Mouse (Mus musculus) erythroblast, embryonic 14.5 days (primary cell): ENCODE data around the gene Frmd4a. TPM values are rescaled to one million over a fixed set of nuclear protein-coding genes. Genes with fewer than 3 reads are reported as not detected.

ENCODE experiments used
- H3K27me3 ChIP-seq: 2 replicates; pipeline ENCODE4 v1.6.1; 2012; ENCODE audit warnings: inconsistent platforms; ENCODE audit not compliant: control insufficient read depth
- H3K36me3 ChIP-seq: 2 replicates; pipeline ENCODE4 v1.6.1; 2012; ENCODE audit warnings: mild to moderate bottlenecking, inconsistent platforms; ENCODE audit not compliant: control insufficient read depth
- H3K4me1 ChIP-seq: 2 replicates; pipeline ENCODE4 v1.6.1; 2012; ENCODE audit warnings: inconsistent platforms; ENCODE audit not compliant: control insufficient read depth
- H3K4me3 ChIP-seq: replicated peaks from 2 replicates; pipeline ENCODE3; 2012; ENCODE audit warnings: moderate library complexity, mild to moderate bottlenecking, inconsistent platforms
- H3K9me3 ChIP-seq: 2 replicates; pipeline ENCODE4 v1.6.1; 2012; ENCODE audit warnings: low read length, inconsistent platforms, mixed read lengths; ENCODE audit not compliant: control insufficient read depth
- GATA1 ChIP-seq: IDR thresholded peaks from 2 replicates; pipeline ENCODE4 v1.6.1; 2012; ENCODE audit warnings: low read length, inconsistent platforms, mixed read lengths
- TAL1 ChIP-seq: IDR thresholded peaks from 3 replicates; pipeline ENCODE4 v1.6.1; 2012; ENCODE audit warnings: low read length, inconsistent platforms, mixed read lengths
- polyA plus RNA-seq: library from polyadenylated mRNA; stranded (reverse); fragments of >175 nt; gene quantifications from 2 replicates; pipeline ENCODE4 v1.2.3, GENCODE M21; 2012

Frmd4a gene
- polyA plus RNA-seq, 1 experiment = 5.0 TPM

DNA sequence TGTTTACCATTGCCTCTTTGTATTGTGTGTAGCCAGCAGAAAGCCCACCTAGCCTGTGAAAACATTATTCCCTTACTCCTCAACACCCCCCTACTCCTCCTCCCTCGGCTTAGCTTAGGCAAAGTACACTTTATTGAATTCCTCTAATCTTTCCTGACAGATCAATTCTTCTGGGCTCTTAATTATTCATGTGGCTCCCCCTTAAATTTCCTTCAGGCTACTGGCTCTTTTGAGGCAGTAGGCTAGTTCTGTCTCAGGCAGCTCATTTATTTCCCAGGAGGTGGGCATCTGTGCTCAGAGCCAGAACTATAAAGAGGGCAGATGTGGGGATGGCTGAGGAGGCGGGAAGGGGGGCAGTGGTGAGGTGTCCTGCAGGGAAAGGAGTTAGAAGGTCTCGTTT, 24.5 kb downstream of the Frmd4a start:
- Histone ChIP-seq H3K4me1 (no peaks in the 10 kb centered on the region), H3K9me3 (no peaks in the 10 kb centered on the region), H3K4me3 (no peak overlapping the region), H3K36me3 (no peaks in the 10 kb centered on the region), H3K27me3 (no peaks in the 10 kb centered on the region)
- TF ChIP-seq GATA1 (no peak), TAL1 (no peak)

DNA sequence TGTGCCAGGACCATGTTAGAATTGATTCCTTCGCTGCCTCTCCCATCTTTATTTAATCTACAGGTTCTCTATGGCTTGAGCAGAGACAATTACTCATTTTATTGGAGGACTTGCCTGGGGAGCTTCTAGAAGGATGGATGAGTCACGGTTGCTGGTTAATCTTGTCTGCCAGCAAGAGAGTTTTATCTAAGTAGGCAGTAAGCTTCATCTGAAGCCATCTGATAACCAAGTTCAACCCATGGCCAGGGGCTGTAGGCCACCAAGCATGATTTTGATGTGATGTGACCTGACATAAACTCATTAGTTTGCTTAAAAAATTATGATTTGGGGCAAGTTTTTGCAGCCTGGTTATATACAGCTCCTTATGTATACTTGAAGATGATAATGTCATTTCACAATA, 38.0 kb downstream of the Frmd4a start:
- Histone ChIP-seq H3K4me1 (no peaks in the 10 kb centered on the region), H3K4me3 (no peak overlapping the region), H3K9me3 (no peaks in the 10 kb centered on the region)

GRCm38 (mm10) chr2:4060675-4061074, 43.2 kb downstream of the Frmd4a start:
- TF ChIP-seq GATA1 (no peak), TAL1 (no peak)
- Histone ChIP-seq H3K9me3 (no peaks in the 10 kb centered on the region), H3K27me3 (no peaks in the 10 kb centered on the region), H3K36me3 (no peaks in the 10 kb centered on the region), H3K4me1 (no peaks in the 10 kb centered on the region), H3K4me3 (no peak overlapping the region)

More for the DNA sequence above, 38.0 kb downstream of the Frmd4a start:
- TF ChIP-seq GATA1 (no peak), TAL1 (no peak)
- H3K27me3 ChIP-seq = no peaks in the 10 kb centered on the region
- H3K36me3 ChIP-seq = no peaks in the 10 kb centered on the region

DNA sequence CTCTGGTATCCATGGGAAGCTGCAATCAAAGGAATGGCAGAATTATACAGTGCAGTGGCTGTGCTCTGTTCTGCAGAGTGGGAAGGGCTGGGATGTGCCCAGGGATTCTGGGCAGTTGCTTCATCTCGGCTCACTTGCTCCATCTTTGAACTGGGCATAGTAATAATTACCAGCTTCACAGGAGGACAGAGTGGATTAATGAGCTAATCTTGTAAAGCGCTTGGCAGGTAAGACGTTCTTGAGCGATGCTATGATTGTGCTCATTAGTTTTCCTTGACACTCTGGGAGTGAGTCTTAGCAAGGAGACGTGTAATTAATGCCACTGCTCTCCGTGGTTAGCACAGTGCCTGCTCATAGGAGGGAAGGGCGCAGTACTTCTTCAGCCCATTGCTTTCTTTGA, 54.3 kb downstream of the Frmd4a start:
- no peak for TF ChIP-seq TAL1
- no peak for TF ChIP-seq GATA1
- H3K4me3 ChIP-seq = no peak overlapping the region

GRCm38 (mm10) chr2:4083877-4084276, 66.4 kb downstream of the Frmd4a start:
- no peaks in the 10 kb centered on the region for H3K9me3 ChIP-seq
- TF ChIP-seq TAL1 = no peak
- TF ChIP-seq GATA1 = no peak
- no peaks in the 10 kb centered on the region for H3K4me1 ChIP-seq
- no peak overlapping the region for H3K4me3 ChIP-seq
- no peaks in the 10 kb centered on the region for H3K36me3 ChIP-seq
- no peaks in the 10 kb centered on the region for H3K27me3 ChIP-seq

More for the DNA sequence above, 54.3 kb downstream of the Frmd4a start:
- Histone ChIP-seq H3K27me3 (no peaks in the 10 kb centered on the region), H3K4me1 (no peaks in the 10 kb centered on the region), H3K36me3 (no peaks in the 10 kb centered on the region), H3K9me3 (no peaks in the 10 kb centered on the region)

DNA sequence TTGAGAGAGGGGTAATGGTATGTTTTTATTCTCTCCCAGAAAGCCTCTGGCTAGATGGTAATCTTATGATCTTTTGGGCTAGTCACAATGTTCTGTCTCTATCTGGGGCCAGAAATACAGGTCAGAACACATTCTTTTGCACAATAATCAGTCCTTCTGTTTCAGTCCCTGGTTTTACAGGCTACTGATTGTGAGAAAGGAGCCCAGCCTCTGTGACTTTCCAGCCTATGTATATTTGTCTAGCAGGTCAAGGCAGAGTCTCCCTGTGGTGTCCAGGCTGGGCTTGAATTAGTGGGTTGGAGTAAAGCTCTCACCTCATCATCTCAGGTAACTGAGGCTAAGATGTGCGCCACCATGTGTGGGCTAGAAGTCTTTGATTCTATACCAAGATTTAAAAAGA, 80.1 kb downstream of the Frmd4a start:
- Histone ChIP-seq H3K4me3 (no peak overlapping the region), H3K27me3 (no peaks in the 10 kb centered on the region), H3K36me3 (no peaks in the 10 kb centered on the region), H3K9me3 (no peaks in the 10 kb centered on the region), H3K4me1 (no peaks in the 10 kb centered on the region)
- TF ChIP-seq GATA1 (no peak), TAL1 (no peak)

DNA sequence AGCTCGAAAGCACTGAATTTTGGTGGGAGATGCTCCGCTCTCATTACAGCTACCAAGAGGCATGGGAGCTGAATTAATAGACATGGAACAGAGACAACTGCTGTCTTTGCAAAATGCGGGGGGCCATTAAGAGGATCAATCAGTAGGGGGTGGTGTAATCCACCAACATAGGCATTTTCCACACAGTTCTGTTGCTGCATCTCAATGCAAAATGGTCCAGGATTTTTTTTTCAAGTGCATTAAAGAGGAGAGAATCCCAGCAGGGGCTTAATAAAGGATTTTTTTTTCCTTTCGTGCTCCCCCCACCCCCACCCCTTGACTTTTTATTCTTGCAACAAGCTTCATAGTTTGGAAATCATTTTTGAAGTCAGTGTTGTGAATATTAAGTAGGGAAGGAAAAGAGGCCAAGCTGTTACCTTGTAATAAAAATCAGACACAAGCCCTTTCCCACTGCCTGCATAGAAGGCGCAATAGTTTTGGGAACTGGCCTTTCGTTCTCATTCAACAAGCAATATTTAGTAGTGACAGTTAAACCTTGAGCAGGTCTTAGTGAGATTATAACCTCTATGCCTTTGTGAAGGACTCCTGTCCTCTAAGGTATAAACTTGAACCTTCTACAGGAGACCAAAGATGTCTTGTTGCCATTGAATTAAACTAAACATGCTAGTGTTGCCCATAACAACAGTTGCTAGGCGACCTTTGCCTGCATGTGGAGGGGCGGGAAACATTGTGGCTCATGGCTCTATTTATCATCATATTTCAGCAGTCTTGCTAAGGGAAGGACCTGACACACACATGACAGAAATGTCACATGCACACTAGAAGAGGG, 81.6 kb downstream of the Frmd4a start:
- H3K9me3 ChIP-seq = no peaks in the 10 kb centered on the region
- H3K36me3 ChIP-seq = no peaks in the 10 kb centered on the region
- H3K27me3 ChIP-seq = no peaks in the 10 kb centered on the region
- H3K4me3 ChIP-seq = no peak overlapping the region
- no peak for TF ChIP-seq TAL1
- no peak for TF ChIP-seq GATA1
- no peaks in the 10 kb centered on the region for H3K4me1 ChIP-seq

DNA sequence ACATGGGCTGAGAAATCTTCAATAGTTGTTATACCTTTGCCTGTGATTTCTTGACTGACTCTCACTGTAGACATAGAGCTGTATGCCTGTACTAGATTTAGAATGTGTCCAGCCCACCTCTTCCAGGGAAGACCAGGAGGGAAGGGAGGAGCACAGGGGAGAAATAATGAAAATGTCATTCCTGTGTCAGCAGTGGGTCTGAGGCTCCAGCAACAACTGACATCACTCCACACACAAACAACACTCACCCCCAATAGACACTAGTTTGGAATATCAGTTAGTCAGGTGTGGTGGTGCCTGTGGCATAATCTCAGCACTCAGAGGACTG, 82.2 kb downstream of the Frmd4a start:
- no peaks in the 10 kb centered on the region for H3K36me3 ChIP-seq
- H3K4me3 ChIP-seq = no peak overlapping the region
- no peaks in the 10 kb centered on the region for H3K4me1 ChIP-seq
- TF ChIP-seq TAL1 (no peak), GATA1 (no peak)
- no peaks in the 10 kb centered on the region for H3K27me3 ChIP-seq
- H3K9me3 ChIP-seq = no peaks in the 10 kb centered on the region

- Histone ChIP-seq H3K27me3 (no peaks in the 10 kb centered on the region), H3K36me3 (no peaks in the 10 kb centered on the region), H3K4me3 (no peak overlapping the region), H3K4me1 (no peaks in the 10 kb centered on the region), H3K9me3 (no peaks in the 10 kb centered on the region)
- TF ChIP-seq GATA1 (no peak), TAL1 (no peak)
These were observed 83.9 kb downstream of the Frmd4a start for GRCm38 (mm10) chr2:4101370-4101769.
